Mouse (Mus musculus) lung, postnatal 0 days (tissue): ENCODE data around the gene Yif1b. TPM values are rescaled to one million over a fixed set of nuclear protein-coding genes. Genes with fewer than 3 reads are reported as not detected.

Experiments
- ATAC-seq: fragments of 200-750 bp; cut with Nextera tagmentation; 2 replicates; pipeline ENCODE4 v1.8.0; 2017; ENCODE audit warnings: moderate library complexity
- DNase-seq: peaks from one replicate; pipeline ENCODE4 v3.0.0-alpha.2; 2016; ENCODE audit warnings: low spot score
- H3K27ac ChIP-seq: fragments of 300-500 bp; sonication (generic); 2 replicates; pipeline ENCODE4 v1.5.1; 2014; ENCODE audit warnings: antibody characterized with exemption, mild to moderate bottlenecking, low read length, mixed read lengths
- H3K27me3 ChIP-seq: fragments of 300-500 bp; sonication (generic); replicated peaks from 2 replicates; pipeline ENCODE4 v1.6.1; 2014; ENCODE audit warnings: low read length, mixed read lengths; ENCODE audit not compliant: insufficient read depth
- H3K36me3 ChIP-seq: fragments of 300-500 bp; sonication (generic); 2 replicates; pipeline ENCODE4 v1.6.1; 2014; ENCODE audit warnings: low read length, mixed read lengths; ENCODE audit not compliant: insufficient read depth
- H3K4me1 ChIP-seq: fragments of 300-500 bp; sonication (generic); 2 replicates; pipeline ENCODE4 v1.6.1; 2014; ENCODE audit warnings: antibody characterized with exemption, low read depth, low read length, mixed read lengths; ENCODE audit not compliant: insufficient read depth
- H3K4me2 ChIP-seq: fragments of 300-500 bp; sonication (generic); replicated peaks from 2 replicates; pipeline ENCODE4 v1.6.1; 2014; ENCODE audit warnings: low read depth, mild to moderate bottlenecking, low read length, moderate library complexity, mixed read lengths
- H3K4me3 ChIP-seq: fragments of 300-500 bp; sonication (generic); 2 replicates; pipeline ENCODE4 v1.5.1; 2014; ENCODE audit warnings: low read depth, low read length
- H3K9ac ChIP-seq: fragments of 300-500 bp; sonication (generic); replicated peaks from 2 replicates; pipeline ENCODE4 v1.6.1; 2014; ENCODE audit warnings: low read depth, mild to moderate bottlenecking
- H3K9me3 ChIP-seq: fragments of 300-500 bp; sonication (generic); 2 replicates; pipeline ENCODE4 v1.6.1; 2016; ENCODE audit warnings: low read length, mixed read lengths
- CTCF ChIP-seq: IDR thresholded peaks from 2 replicates; pipeline ENCODE4 v1.5.1; 2016; ENCODE audit warnings: antibody characterized with exemption, mild to moderate bottlenecking
- EP300 ChIP-seq: IDR thresholded peaks from 2 replicates; pipeline ENCODE4 v1.6.1; 2016; ENCODE audit warnings: antibody characterized with exemption, mild to moderate bottlenecking, control low read depth
- WGBS: fragments of 180-500 bp; shearing (Covaris S2); extraction: QIAGEN DNeasy Blood & Tissue Kit; methylation state at CpG from one replicate; pipeline ENCODE4 v1.1.7; 2014; 5-methylcytosine and 5-hydroxymethylcytosine counted together
- polyA plus RNA-seq: library from polyadenylated mRNA; unstranded; fragments of >200 nt; fragmentation: Nextera tagmentation; extraction: Ambion mirVana; gene quantifications from 2 replicates; pipeline ENCODE4 v1.2.1, GENCODE M21; 2015

Yif1b gene
- polyA plus RNA-seq, 1 experiment from 2014 or later: 96.2 TPM

DNA sequence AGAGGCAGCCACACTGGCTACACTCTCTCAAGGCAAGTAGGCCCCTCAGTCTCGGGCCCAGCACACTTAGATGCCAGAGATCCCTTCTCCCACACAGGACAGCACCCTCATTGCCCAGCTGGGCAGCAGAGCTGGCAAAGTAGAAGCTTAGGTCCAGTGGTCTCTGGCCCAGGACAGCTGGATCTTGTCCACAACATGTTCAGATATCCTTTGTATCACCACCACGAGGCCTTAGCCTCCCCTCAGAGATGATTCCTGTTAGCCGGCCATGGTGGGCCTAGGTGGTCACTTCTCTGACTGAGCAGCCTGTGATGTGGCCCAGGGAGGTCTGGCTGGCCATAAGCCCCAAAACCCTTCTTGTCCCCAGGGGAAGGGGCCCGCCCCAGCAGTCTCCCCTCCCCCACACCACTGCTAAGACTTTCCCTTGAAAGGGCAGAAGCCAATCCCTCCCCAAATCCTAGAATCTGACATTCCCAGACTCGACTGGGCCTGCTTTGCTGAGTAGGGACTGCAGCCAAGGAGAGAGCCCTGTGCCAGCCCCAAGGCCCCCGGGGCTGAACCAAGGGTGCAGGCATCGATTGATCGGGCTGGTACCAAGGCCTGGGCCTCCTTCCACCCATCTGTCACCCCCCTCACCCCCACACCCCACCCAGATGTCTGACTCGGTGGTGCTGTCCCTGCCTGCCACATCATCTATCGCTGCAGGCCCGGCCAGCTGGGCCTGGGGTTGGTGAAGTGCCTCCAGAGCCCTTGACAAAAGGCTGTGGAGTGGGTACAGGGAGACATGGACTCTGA is 52.8 kb downstream of the Yif1b start:
- Histone ChIP-seq H3K27ac (peak overlapping the region; percentile 95), H3K9me3 (no peaks in the 10 kb centered on the region), H3K9ac (peak overlapping the region; percentile 27; the same call in 1 of the 2 replicates), H3K36me3 (no peaks in the 10 kb centered on the region), H3K4me2 (peak overlapping the region; percentile 51), H3K27me3 (no peaks in the 10 kb centered on the region), H3K4me3 (peak overlapping the region; percentile 53), H3K4me1 (peaks cover 9% of the 10 kb centered on the region; the same call in 1 of the 2 replicates)
- ATAC-seq (no peak), DNase-seq (no peak)
- TF ChIP-seq CTCF: no peak
- TF ChIP-seq EP300: no peak
- WGBS: 51% methylated on average over 11 of the region's 11 CpGs

DNA sequence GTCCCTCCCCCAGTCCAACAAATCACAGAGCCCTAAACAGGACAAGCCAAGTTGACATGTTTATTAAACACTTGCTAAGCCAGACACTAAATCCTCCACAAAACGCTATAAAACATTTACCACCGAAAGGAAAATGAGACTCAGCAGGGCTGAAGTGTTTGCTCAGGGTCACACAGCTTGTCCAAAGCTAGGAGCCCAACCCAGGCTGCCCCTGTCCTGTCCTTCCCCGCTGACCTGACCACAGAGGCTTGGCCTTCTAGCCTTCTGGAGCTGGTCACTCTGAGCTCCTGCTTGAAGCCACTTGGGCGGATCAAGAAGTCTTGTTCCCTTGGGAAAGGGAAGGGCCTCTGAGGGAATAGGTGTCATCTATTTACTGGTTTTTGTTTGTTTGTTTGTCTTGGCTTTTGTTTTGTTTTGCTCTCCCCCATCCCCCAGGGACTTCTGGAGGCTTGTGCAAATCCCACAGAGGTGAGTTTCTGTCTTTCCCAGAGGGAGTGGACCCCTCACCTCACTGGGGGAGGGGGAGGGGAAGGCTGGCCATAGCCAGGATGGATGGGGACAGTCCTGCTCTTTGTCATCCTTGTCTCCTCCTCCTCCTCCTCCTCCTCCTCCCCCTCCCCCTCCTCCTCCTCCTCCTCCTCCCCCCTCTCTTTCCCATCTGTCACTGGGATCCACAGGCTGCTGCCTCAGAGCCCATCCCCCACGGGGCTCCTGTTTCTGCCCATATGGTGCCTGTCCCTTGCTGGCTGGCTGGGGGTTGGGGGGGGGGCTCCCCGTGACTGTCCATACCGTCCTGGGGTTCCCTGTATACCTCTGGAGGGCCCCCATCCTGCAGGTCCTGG is 53.7 kb downstream of the Yif1b start:
- H3K4me1 ChIP-seq: peaks cover 9% of the 10 kb centered on the region; the same call in 1 of the 2 replicates
- DNase-seq: no peak
- peak overlapping the region; percentile 95 for H3K27ac ChIP-seq
- H3K9ac ChIP-seq: no peak overlapping the region; the same call in 1 of the 2 replicates
- 0 out of 2 replicates have a peak overlapping the region, but pooled peaks have one; percentile 53 for H3K4me3 ChIP-seq
- no peaks in the 10 kb centered on the region for H3K27me3 ChIP-seq
- no peaks in the 10 kb centered on the region for H3K36me3 ChIP-seq
- no peak for ATAC-seq
- TF ChIP-seq EP300: no peak
- TF ChIP-seq CTCF: no peak
- peak overlapping the region; percentile 51 for H3K4me2 ChIP-seq
- WGBS: 18% methylated on average over 7 of the region's 7 CpGs
- no peaks in the 10 kb centered on the region for H3K9me3 ChIP-seq

DNA sequence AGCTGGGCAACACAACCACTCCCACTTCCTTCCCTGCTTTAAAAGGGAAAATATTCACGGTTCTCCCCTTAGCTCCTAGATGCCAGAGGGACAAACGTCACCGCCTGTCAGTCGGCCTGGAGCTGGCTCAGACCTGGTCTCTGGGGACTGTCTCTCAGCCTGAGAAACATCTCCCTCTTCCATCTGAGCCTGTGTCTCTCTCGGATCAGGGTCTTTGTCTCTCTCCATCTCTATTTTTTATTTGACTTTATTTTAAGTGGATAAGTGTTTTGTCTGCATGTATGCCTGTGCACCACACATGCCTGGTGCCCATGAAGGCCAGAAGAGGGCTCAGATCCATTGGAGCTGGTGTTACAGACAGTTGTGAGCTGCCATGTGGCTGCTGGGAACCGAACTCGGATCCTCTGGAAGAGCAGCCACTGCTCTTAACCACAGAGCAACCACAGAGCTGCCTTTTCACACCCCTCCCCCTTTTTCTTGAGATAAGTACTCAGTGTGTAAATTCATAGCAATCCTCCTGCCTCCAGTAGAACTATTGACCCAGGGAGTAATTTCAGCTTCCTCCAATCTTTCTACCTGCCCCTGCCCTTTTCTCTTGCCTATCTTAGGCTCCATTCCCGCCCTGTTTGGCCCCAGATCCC is 54.4 kb downstream of the Yif1b start:
- 23% methylated on average over 8 of the region's 8 CpGs for WGBS
- no peaks in the 10 kb centered on the region for H3K9me3 ChIP-seq
- DNase-seq (peak; percentile 37), ATAC-seq (no peak)
- no peaks in the 10 kb centered on the region for H3K36me3 ChIP-seq
- H3K4me2 ChIP-seq: peak overlapping the region; percentile 51; the same call in 1 of the 2 replicates
- no peak overlapping the region for H3K4me3 ChIP-seq
- TF ChIP-seq CTCF (0 out of 2 replicates have a peak, but pooled peaks have one; percentile 15), EP300 (no peak)
- peaks cover 9% of the 10 kb centered on the region; the same call in 1 of the 2 replicates for H3K4me1 ChIP-seq
- no peaks in the 10 kb centered on the region for H3K27me3 ChIP-seq
- H3K27ac ChIP-seq: peak overlapping the region; percentile 95
- no peak overlapping the region for H3K9ac ChIP-seq

- WGBS: 44% methylated on average over 19 of the region's 19 CpGs
- H3K4me3 ChIP-seq: no peak overlapping the region
- no peaks in the 10 kb centered on the region for H3K36me3 ChIP-seq
- ATAC-seq: peak; percentile 69
- TF ChIP-seq EP300 (peak; percentile 72; the same call in 1 of the 2 replicates), CTCF (no peak)
- no peaks in the 10 kb centered on the region for H3K27me3 ChIP-seq
- peaks cover 9% of the 10 kb centered on the region; the same call in 1 of the 2 replicates for H3K4me1 ChIP-seq
- H3K9ac ChIP-seq: no peak overlapping the region
- peak overlapping the region; percentile 95 for H3K27ac ChIP-seq
- DNase-seq: peak; percentile 89
- no peaks in the 10 kb centered on the region for H3K9me3 ChIP-seq
- no peak overlapping the region for H3K4me2 ChIP-seq
Observed at GRCm38 (mm10) chr7:29293131-29294065, 55.3 kb downstream of the Yif1b start.

DNA sequence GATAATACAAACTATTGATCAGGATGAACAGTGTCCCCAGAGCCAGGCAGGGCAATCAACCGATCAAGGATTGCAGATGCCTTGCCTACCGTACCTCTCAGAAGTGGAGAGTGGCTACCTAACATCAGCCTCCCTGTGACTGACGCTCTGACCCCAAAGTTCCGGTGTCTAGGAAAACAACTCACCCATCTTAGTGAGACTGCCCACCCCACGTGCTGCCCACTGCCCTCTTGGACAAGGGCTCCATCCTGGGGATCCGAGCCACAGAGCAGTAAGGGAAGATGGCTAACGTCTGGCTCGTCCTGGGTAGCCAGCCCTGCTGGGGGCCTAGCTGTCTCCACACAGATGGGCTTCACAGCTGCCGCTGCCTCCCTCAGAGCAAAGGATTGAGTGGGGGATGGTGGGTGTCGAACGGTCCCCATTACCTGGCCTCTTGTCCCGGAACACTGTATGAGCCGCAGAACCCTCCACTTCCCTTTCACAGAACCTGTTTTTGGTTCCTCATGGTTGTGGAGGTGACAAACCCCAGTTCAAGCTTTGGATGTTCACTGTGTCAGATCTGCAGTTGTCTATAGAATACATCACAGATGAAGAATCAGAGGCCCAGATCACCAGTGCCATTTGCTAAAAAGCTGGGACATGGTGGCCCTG is 56.1 kb downstream of the Yif1b start:
- peaks cover 6% of the 10 kb centered on the region; the same call in 1 of the 2 replicates for H3K4me1 ChIP-seq
- TF ChIP-seq EP300 (no peak), CTCF (no peak)
- ATAC-seq (no peak), DNase-seq (no peak)
- no peaks in the 10 kb centered on the region for H3K27me3 ChIP-seq
- no peak overlapping the region for H3K4me3 ChIP-seq
- H3K9me3 ChIP-seq: no peaks in the 10 kb centered on the region
- WGBS: 73% methylated on average over 13 of the region's 13 CpGs
- peak overlapping the region; percentile 95 for H3K27ac ChIP-seq
- no peak overlapping the region for H3K9ac ChIP-seq
- H3K4me2 ChIP-seq: no peak overlapping the region
- no peaks in the 10 kb centered on the region for H3K36me3 ChIP-seq
